In the genomic region with DNA sequence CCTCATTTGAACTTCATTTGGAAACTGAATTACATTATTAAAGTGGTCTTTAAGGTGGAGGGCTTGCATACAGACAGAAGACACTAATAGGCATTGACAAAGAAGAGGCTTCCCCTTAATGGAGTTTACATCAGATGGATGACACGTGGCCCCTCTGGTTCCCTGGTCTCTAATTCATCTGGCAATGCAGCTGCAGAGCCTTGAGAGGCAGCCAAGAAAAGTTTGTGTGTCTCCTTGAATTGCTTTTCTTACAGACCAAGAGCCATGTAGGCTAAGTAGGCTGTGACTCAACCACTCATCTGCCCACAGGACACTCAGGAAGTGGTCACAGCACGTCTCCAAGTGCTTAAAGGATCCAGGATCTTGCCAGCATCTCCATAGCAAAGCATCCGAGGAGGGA, we compare ENCODE assay signal across 26 mouse cellular contexts.
DNase-seq lines count a peak whose midpoint lies in the region; TF ChIP-seq lines count a peak whose summit lies in the region.
"Had no signal": no experiment of that assay in that cellular context is flagged by ENCODE, and none has a peak within 500 bp of the region (broad histone marks: within the 10 kb centered on the region; RNA-seq: fewer than 3 reads in every experiment).

No protein-coding gene starts in this region.

- no peaks in the 10 kb centered on the region for H3K27me3 ChIP-seq in myocyte (ENCODE audit: control insufficient read depth, insufficient read depth, insufficient read length)
- H3K27me3 ChIP-seq: embryonic facial prominence, embryonic 13.5 days; forebrain, embryonic 12.5 days; forebrain, embryonic 15.5 days; heart, embryonic 13.5 days; Patski had no signal

- no peaks in the 10 kb centered on the region for H3K79me2 ChIP-seq in myocyte (ENCODE audit: control insufficient read depth, insufficient read depth)

- no peaks in the 10 kb centered on the region for H3K36me3 ChIP-seq in myocyte (ENCODE audit: control insufficient read depth, insufficient read depth)
- H3K36me3 ChIP-seq: embryonic facial prominence, embryonic 10.5 days; embryonic facial prominence, embryonic 13.5 days; forebrain, embryonic 12.5 days; forebrain, embryonic 15.5 days; heart, embryonic 13.5 days had no signal

- TF ChIP-seq POLR2A in myocyte (IDR thresholded peaks at IDR 0.05; ENCODE audit: insufficient read length, low read depth): no peak

- H3K4me3 ChIP-seq in myocyte: no peak overlapping the region
- H3K4me3 ChIP-seq: embryonic facial prominence, embryonic 10.5 days; embryonic facial prominence, embryonic 13.5 days; erythroblast, embryonic 14.5 days; forebrain, embryonic 12.5 days; forebrain, embryonic 15.5 days; heart, embryonic 13.5 days had no signal

- H3ac ChIP-seq in myocyte (ENCODE audit: control insufficient read depth, insufficient read length): no peak overlapping the region

- DNase-seq in heart, adult 11 months: peak; percentile 68
- no peak for DNase-seq in heart, adult 18-20 months
- DNase-seq in right cerebral cortex, postnatal 10 days (ENCODE audit: low spot score in 2 of 2): peak; percentile 17 to 27
- no peak for DNase-seq in right cerebral cortex, postnatal 14 days
- DNase-seq in brain, adult 2 months (ENCODE audit: low read depth, low spot score): peak; percentile 66
- no peak for DNase-seq in urinary bladder, postnatal 4 days (ENCODE audit: low spot score in 2 of 2)
- no peak for DNase-seq in c-Kit-positive CD71-positive TER-119-positive erythroid progenitor cells, embryonic 14.5 days (ENCODE audit: low spot score)
- DNase-seq: adrenal gland, postnatal 10 days; adrenal gland, postnatal 36 days; cerebellum, adult 18-20 months; cerebellum, adult 9-10 months; cerebellum, postnatal 14 days; embryo, embryonic 11 days; gastrocnemius, postnatal 25 days; heart, postnatal 14 days; heart, postnatal 4 days; kidney, adult 18-20 months had no signal

- H3K4me2 ChIP-seq in myocyte (ENCODE audit: low read depth): peak overlapping the region; percentile 62
- H3K4me2 ChIP-seq: embryonic facial prominence, embryonic 13.5 days; forebrain, embryonic 12.5 days; forebrain, embryonic 15.5 days; heart, embryonic 13.5 days; hindbrain, embryonic 14.5 days had no signal

TF ChIP-seq in myocyte, 11 proteins besides CTCF, POLR2A, EP300 and RAD21:
- TF ChIP-seq MYOG (IDR thresholded peaks at IDR 0.05; ENCODE audit: control insufficient read depth in 1 of 3, insufficient read depth in 1 of 3, insufficient read length in 2 of 3, low read depth in 2 of 3): no peak
- TF ChIP-seq USF1 (IDR thresholded peaks at IDR 0.05; ENCODE audit: low read depth): peak; percentile 68

Comparison
In these comparisons a context has a peak if more than half of its experiments do, and no peak if none do; other contexts are left out.
1. DNase-seq: peak in heart, adult 11 months (single experiment), right cerebral cortex, postnatal 10 days (2 of 2) and brain, adult 2 months (single experiment); none in heart, adult 18-20 months (0 of 2), right cerebral cortex, postnatal 14 days (single experiment), urinary bladder, postnatal 4 days (0 of 2) and c-Kit-positive CD71-positive TER-119-positive erythroid progenitor cells, embryonic 14.5 days (single experiment).